Mouse (Mus musculus) layer of hippocampus, adult 9-11 months (tissue): ENCODE measurements at regions not wholly inside any gene's neighbourhood (a gene's known extent, or its start where the extent isn't known, plus 50 kb on each side); places are given as distances from the start of the nearest gene placed in this dataset.

ENCODE experiments used
- DNase-seq: peaks from one replicate; pipeline ENCODE4 v3.0.0; 2022

DNA sequence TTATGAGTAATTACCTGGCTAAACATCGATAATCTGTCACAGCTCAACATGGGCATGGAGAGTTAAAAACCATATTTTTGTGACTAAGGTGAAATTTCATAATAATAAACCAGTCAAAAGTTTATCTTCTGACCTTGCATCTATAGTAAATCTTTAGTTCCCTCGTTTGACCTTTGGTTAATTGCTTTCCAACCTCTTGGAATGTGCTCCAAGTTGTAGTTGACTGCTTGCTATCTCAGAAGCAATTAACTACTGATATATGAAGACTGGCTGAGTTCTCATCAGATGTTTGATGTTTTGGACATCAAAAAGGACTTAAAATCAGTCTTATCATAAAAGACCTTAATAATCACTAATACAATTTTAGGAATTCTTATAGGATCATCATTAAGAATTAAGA, 895.8 kb upstream of the Tmprss15 start:
- no peak for DNase-seq

DNA sequence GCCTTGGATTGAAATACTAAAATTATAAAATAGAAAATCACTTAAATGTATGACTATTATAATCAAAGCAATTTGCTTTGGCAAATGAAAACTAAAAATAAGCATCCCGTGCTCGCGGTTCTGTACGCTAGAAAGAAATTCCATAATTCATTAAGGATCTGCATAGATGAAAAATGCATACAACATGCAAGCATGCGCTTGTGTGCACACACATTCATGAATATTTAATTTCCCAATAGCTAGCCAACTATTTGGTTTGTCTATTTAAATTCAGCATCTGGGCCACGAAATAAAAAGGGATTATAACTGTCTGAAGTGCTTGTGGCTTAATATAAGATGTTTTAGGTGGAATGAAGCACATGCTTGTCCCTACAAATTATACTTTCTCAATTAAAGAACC, 881.2 kb upstream of the Tmprss15 start:
- DNase-seq, result no peak

DNA sequence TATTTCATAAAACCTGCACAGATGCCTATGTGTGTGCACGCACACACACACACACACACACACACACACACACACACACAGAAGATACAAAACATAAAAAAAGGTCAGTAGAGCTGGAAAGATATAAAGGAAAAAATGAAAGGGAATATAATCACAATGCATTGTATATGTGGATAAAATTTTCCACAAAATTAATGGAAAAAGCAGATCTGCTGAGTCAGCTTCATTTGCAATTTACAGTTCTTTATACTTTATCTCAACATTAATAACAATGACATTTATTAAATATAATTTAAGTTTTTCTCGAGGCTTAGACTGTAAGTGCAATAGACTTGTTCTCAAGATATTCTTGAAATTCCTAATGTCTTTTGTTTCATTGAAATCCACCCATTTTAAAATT, 846.1 kb upstream of the Tmprss15 start:
- no peak for DNase-seq

DNA sequence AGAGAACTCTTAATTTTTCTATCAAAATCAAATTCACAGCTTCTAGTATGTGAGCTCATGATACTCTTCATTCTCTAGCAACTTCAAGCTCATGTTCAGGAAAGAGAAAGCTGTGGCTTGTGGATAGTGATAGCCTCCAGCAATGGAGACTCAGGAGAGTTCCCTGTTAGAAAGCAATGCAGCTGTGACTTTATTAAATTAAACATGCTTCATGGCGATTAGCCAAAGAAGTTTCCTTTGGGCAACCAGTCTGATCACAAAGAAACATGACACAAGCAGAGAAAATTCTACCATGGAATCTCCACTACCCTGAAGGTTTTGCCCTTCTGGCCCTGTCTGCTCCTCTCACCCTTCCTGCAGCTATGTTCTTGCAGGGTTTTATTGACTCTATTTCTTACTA, 816.2 kb upstream of the Tmprss15 start:
- DNase-seq, result no peak

DNA sequence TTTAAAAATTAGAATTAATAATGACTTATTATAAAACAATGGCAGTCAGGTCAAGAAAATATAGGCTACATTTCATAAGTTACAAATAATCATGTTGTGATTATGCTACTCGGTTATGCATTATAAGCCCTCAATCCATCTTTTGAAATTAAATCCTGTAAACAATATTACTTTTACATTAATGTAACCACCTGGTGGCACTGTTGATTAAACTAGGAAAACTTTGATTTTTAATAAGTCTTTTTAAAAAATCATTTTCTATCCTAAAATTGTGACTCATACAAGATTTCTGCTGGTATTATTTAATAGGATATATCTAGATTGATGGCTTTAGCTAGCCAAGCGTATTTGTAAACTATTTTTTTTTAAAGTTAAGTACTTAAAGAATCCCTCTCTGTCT, 810.6 kb upstream of the Tmprss15 start:
- DNase-seq, result no peak

DNA sequence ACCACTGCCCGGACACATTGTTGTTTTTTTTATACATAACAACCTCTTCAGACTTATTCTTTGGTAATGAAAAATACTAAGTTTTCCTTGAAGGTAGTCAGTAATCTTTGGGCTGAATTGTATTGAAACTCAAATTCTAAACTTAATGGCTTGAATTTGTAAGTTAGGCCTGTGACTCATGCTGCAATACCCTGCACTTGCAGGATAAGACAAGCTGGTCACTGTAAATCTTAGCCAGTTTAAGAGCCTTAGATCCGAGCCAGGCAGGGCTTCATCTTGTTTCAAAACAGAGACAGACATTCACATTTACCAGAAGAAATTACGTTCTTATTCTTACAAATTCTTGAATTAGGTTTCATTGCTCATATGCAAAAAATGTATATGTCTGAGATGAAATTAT, 791.0 kb upstream of the Tmprss15 start:
- no peak for DNase-seq

DNA sequence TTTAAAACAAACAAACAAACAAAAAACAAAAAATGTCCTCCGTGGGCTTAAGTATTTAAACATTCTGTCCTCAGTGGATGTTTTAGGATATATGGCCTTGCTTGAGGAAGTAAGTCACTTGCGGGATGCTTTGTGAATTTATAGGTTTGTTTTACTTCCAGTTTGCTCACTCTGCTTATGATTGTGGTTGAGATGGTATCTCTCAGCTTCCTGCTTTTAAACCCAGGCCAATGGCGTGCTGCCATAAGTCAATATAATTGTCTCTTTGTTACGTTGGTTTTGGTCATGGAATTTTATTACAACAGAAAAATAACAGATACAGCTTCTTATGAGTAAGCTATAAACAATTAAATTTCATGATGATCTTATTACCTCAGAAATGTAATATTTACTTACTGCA, 787.2 kb upstream of the Tmprss15 start:
- DNase-seq, result no peak

DNA sequence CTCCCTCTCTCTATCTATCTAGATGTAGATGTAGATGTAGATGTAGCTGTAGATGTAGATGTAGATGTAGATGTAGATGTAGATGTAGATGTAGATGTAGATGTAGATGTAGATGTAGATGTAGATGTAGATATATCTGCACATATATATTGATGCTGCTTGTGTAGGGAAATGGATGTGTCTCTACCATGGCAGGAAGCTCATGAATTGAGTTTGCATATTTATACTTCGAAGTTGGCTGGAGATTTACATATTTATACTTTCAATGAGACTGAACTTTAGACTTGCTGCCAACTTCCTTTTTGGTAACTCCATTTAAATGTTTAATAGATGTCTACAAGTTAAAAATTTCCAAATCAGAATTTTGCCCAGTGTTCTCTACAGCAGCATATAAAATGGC, 785.9 kb upstream of the Tmprss15 start:
- no peak for DNase-seq

DNA sequence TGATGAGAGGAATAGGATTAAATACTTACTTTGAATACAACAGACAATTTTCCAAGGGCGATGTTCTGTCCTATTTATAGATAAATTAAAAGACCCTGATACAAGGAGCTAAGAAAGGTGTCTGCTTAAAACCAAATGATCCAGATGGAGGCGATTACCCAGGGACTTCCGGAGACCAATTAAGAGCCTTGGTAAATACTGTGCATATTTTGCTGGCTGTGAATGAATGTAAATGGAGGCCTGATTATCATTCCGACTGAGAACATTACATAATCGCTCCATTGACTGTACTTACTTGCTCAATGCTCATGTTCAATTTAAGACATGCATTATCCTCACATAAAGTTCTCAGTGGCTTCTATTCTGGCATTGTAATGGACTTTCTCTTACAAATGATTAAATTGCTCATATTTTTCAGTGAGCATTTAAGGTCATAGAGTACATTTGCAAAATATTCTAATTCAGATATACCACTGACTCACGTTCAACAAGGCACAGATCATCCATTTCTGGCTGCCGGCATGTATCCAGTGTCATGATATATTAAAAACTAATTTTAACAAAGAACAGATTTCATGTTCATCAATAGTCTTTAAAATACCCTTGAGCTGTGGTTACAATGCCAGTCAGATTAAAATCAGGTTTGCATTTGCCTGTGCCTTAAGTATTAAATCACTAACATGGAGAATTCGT, 779.8 kb upstream of the Tmprss15 start:
- peak; percentile 4 for DNase-seq

DNA sequence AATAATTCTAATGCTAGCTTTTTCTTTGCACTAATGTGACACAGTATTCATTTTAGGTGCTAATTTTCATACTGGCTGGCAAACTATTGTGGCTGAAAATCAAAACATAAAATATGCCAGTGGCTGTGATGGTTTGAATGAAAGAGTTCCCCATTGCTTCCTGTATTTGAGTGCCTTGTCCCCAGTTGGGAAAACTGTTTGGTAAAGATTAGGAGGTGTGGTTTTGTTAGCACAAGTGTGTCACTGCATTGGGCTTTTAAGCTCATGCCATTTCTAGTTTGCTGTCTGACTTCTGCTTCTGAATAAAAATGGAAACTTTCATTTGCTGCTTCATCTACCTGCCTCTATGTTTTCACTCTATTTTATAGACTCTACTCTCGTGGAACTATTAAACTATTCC, 768.6 kb upstream of the Tmprss15 start:
- no peak for DNase-seq

DNA sequence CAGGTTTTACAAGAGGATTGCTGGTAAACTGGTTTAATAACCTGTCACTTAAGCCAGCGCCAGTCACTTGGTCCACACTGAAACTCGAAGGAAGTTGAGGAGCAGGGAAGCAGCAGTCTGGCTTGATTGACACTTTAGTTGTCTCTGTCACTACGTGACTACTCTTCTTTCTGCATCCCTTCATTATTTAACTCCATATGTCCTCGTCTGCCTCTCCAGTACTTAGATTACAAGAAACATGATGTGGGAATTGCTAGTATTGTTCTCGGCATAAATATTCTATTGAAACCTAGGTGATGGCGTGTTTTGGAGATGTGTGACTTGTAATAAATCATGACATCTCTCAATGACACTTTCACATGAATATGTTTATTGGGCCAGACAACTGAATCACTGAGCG, 758.3 kb upstream of the Tmprss15 start:
- DNase-seq, result no peak

DNA sequence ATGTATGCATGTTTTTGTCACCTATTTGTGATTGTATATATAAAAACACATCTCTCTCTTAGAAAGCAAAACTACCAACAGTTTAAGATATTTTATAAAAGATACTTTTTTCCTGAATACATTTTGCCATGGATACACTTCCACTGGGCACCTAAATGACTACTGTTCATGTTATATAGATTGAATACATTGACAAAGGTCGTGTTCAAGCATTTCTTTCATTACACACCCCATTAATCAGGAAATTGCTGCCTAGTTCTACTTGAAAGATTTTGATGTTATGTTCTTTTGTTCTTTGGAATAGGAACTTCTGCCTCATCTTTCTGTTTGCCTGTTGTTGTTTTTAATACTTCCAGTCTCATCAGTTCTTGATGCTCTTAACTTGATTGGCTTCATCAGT, 726.0 kb upstream of the Tmprss15 start:
- DNase-seq, result no peak

DNA sequence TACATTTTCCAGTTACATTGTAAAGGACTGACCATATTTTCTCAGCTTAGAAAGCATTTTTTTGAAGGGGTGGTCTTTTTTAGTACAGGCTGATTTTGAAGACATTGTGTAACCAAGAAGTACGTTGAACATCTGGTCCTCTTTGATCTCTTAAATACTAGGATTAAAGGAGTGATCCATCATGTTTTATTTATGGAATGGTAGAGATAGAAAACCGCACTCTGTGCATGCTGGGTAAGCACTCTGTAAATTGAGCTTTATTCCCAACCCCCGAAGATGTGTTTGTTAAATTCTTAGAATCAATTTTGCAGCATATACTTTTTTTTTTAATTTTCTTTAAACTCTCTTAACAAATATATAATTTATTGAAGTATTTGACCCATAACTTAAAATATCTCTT, 687.8 kb upstream of the Tmprss15 start:
- no peak for DNase-seq
